Mouse (Mus musculus) heart, embryonic 14.5 days (tissue): ENCODE data around the gene Adamts7. TPM values are rescaled to one million over a fixed set of nuclear protein-coding genes. Genes with fewer than 3 reads are reported as not detected.

Experiments
- ATAC-seq: fragments of 200-750 bp; cut with Nextera tagmentation; 2 replicates; pipeline ENCODE4 v1.8.0; 2017; ENCODE audit warnings: low read depth, moderate TSS enrichment; ENCODE audit not compliant: insufficient number of reproducible peaks, insufficient read depth, low FRiP score
- H3K27ac ChIP-seq, 2 experiments: fragments of 200-500 bp in 1 of 2; fragments of 300-500 bp in 1 of 2; sonication (generic) in 1 of 2; replicated peaks in 1 of 2; 2 replicates each; pipeline ENCODE4 v1.5.1; 2012 to 2014; ENCODE audit warnings: low read depth in 2 of 2, low read length in 2 of 2, control low read depth in 1 of 2, mild to moderate bottlenecking in 1 of 2, mixed read lengths in 1 of 2; ENCODE audit not compliant: control insufficient read depth in 1 of 2, insufficient read depth in 1 of 2
- H3K27me3 ChIP-seq: fragments of 300-500 bp; sonication (generic); 2 replicates; pipeline ENCODE4 v1.6.1; 2014; ENCODE audit warnings: mild to moderate bottlenecking, low read length, control low read depth; ENCODE audit not compliant: control insufficient read depth, insufficient read depth
- H3K36me3 ChIP-seq: fragments of 300-500 bp; sonication (generic); 2 replicates; pipeline ENCODE4 v1.6.1; 2014; ENCODE audit warnings: mild to moderate bottlenecking, control low read depth, low read length, mixed read lengths; ENCODE audit not compliant: control insufficient read depth, insufficient read depth
- H3K4me1 ChIP-seq, 2 experiments: fragments of 200-500 bp in 1 of 2; fragments of 300-500 bp in 1 of 2; sonication (generic) in 1 of 2; 2 replicates each; pipeline ENCODE4 v1.6.1; 2012 to 2014; ENCODE audit warnings: low read length in 2 of 2, control low read depth in 1 of 2, mixed read lengths in 1 of 2; ENCODE audit not compliant: control insufficient read depth in 2 of 2, insufficient read depth in 2 of 2
- H3K4me2 ChIP-seq: fragments of 300-500 bp; sonication (generic); 2 replicates; pipeline ENCODE4 v1.6.1; 2014; ENCODE audit warnings: mild to moderate bottlenecking, low read length
- H3K4me3 ChIP-seq, 2 experiments: fragments of 200-500 bp in 1 of 2; fragments of 300-500 bp in 1 of 2; sonication (generic) in 1 of 2; 2 replicates each; pipeline ENCODE4 v1.5.1; 2012 to 2014; ENCODE audit warnings: low read length in 2 of 2, mild to moderate bottlenecking in 2 of 2, control low read depth in 1 of 2, low read depth in 1 of 2, moderate library complexity in 1 of 2; ENCODE audit not compliant: control insufficient read depth in 1 of 2, insufficient read depth in 1 of 2
- H3K9ac ChIP-seq: fragments of 300-500 bp; sonication (generic); 2 replicates; pipeline ENCODE4 v1.6.1; 2014; ENCODE audit warnings: mild to moderate bottlenecking, low read length
- H3K9me3 ChIP-seq: fragments of 300-500 bp; sonication (generic); 2 replicates; pipeline ENCODE4 v1.6.1; 2016; ENCODE audit warnings: low read length, control low read depth; ENCODE audit not compliant: control insufficient read depth
- WGBS: fragments of 180-500 bp; shearing (Covaris S2); extraction: QIAGEN DNeasy Blood & Tissue Kit; methylation state at CpG from one replicate; pipeline ENCODE4 v1.1.7; 2014; 5-methylcytosine and 5-hydroxymethylcytosine counted together
- polyA plus RNA-seq: library from polyadenylated mRNA; unstranded; fragments of >200 nt; fragmentation: Nextera tagmentation; extraction: Ambion mirVana; gene quantifications from 2 replicates; pipeline ENCODE4 v1.2.1, GENCODE M21; 2014

Gene Adamts7
- polyA plus RNA-seq, 1 experiment from 2014 or later = 8.8 TPM

DNA sequence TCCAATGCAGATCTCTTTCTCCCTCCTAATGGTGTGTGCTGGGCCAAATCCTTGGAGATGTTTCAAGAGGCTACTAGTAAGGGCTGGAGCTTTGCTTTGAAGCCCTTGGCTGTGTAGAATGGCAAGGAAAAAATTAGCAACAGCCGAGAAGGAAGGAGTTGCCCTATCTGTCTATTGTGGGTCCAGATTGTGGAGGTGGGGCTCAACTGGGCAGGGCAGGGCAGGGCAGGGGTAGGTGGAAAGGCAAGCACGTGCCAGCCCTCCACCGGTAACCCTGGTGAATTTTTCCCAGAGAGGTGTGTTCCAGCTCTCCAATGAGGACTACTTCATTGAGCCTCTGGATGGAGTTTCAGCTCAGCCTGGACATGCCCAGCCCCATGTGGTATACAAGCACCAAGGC is 10.5 kb downstream of the Adamts7 start:
- no peak overlapping the region for H3K4me3 ChIP-seq
- H3K27me3 ChIP-seq = no peaks in the 10 kb centered on the region
- H3K27ac ChIP-seq = no peak overlapping the region
- ATAC-seq = no peak
- 82% methylated on average over 3 of the region's 3 CpGs for WGBS
- no peak overlapping the region for H3K4me2 ChIP-seq
- H3K9me3 ChIP-seq = no peaks in the 10 kb centered on the region
- peaks cover 25% of the 10 kb centered on the region; the same call in 1 of the 2 replicates for H3K36me3 ChIP-seq
- H3K9ac ChIP-seq = no peak overlapping the region
- no peaks in the 10 kb centered on the region for H3K4me1 ChIP-seq

DNA sequence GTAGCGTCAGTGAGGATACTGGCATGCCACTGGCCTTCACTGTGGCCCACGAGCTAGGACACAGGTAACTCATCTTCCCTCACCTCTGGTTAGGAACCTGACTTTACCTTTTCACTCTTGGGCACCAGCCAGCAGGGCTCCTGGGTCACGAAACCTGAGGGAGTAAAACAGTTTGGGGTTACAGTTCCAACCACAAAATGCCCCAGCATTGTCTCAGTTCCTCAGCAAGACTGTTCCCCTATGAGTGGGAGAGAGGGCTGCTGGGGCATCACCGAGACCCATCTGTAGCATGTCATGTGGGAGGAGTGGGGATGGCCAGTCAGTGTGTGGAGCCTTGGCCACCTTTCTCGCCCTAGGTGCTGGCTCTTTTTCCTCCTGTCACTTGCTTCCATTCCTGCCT is 16.5 kb downstream of the Adamts7 start:
- Histone ChIP-seq H3K27ac (no peak overlapping the region), H3K4me2 (no peak overlapping the region), H3K4me3 (no peak overlapping the region), H3K4me1 (peaks cover 26 to 32% of the 10 kb centered on the region in 2 experiments), H3K27me3 (no peaks in the 10 kb centered on the region), H3K9me3 (no peaks in the 10 kb centered on the region), H3K9ac (no peak overlapping the region), H3K36me3 (peaks cover 35% of the 10 kb centered on the region)
- 90% methylated on average over 5 of the region's 5 CpGs for WGBS
- ATAC-seq = no peak

DNA sequence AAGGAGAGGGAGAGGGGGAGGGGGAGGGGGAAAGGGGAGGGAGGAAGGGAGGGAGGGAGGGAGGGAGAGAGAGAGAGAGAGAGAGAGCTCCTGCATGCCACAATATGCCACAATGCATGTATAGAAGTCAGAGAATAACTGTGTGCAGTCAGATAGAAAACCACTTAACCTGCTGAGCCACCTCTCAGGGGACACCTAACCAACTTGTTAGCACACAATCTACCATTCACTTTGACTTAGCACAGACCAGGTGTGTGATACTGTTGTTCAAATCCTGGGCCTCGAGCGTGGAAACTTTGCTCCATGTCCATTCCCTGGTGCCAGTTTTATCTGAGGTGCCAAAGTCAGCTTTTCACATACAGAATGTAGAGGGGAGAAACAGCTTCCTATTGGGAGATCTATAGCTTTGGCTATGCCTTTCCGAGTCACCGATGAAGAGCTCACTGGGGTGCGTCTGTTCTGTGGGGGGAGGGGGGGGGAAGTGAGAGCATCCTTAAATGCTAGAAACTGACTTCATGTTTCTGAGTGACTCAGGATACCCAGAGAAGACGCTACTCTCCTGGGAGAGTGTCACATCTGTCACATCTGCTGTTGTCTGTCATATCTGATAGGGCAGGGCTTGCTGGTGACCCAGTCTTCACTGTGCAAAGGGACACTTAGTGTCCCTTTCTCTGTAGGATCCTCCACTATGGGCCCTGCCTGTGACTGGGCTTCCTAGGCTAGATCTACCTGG is 19.0 kb downstream of the Adamts7 start:
- Histone ChIP-seq H3K9me3 (no peaks in the 10 kb centered on the region), H3K9ac (no peak overlapping the region), H3K27me3 (no peaks in the 10 kb centered on the region), H3K4me1 (peaks cover 46 to 49% of the 10 kb centered on the region in 2 experiments), H3K36me3 (peaks cover 21% of the 10 kb centered on the region), H3K4me3 (no peak overlapping the region), H3K4me2 (no peak overlapping the region), H3K27ac (peak overlapping the region in 1 of 2 experiments; percentile 71; a peak in 1 of 4 replicates)
- no peak for ATAC-seq
- WGBS = 78% methylated on average over 6 of the region's 6 CpGs

DNA sequence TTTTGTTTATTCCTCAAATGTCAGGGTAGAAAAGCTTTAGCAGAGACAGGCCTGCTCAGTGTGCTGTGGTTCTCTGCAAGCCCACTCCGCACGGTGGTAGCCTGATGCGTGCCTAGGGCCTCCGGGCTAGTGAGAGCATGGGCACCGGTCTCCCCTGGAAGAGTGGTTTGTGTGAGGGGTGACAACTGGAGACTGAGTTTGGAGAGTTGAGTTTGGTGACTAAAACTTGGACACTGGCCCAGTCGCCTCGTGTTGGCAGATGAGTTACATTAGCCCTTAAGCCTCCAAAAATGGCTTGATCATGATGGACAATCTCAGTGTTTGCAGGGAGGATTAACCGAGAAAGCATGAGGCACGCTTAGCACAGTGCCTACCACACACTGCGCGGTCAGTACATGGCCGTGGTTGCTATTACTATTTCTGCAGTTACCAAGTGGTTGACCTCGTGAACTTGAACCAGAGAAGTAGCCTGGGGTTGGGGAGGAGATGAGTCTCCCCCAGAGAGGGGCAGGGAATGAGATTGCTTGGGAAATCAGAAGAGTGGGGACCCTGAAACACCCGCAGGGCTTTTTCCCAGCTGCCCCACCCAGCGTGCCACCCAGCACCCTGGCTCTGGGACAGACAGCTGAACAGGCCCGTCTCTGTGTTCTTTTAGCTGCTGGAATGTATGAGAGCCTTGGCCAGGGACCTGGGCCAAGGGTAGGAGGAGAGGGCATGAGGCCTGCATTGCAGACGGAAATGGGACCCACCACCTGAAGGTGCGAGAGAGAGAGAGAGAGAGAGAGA is 20.0 kb downstream of the Adamts7 start:
- no peak for ATAC-seq
- peak overlapping the region; percentile 36 to 71 for H3K27ac ChIP-seq
- no peak overlapping the region for H3K4me2 ChIP-seq
- WGBS = 34% methylated on average over 18 of the region's 18 CpGs
- H3K9ac ChIP-seq = no peak overlapping the region
- no peak overlapping the region for H3K4me3 ChIP-seq
- peaks cover 49% of the 10 kb centered on the region in 2 experiments for H3K4me1 ChIP-seq
- no peaks in the 10 kb centered on the region for H3K27me3 ChIP-seq
- no peaks in the 10 kb centered on the region for H3K9me3 ChIP-seq
- peaks cover 16% of the 10 kb centered on the region for H3K36me3 ChIP-seq

DNA sequence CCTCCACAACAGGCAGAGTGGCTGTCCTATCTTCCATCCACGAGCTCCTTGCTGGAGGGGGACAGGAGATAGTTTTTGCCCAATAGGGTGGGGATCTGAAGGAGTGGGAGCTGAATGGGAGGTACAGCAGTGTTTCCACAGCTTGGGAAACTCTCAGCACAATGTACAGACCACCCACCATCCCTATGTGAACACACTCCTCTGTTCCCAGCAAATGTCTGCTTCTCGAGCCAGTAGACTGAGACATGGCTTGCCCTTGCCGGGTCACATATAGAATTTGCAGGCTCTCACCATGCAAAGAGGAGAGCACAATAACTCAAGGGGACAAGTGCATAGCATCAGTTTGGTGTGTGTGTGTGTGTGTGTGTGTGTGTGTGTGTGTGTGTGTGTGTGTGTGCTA is 20.7 kb downstream of the Adamts7 start:
- Histone ChIP-seq H3K4me1 (peaks cover 50 to 52% of the 10 kb centered on the region in 2 experiments), H3K36me3 (peaks cover 11% of the 10 kb centered on the region), H3K4me2 (peak overlapping the region; percentile 13; the same call in 1 of the 2 replicates), H3K27ac (peak overlapping the region in 1 of 2 experiments; percentile 71; a peak in 2 of 4 replicates), H3K9me3 (no peaks in the 10 kb centered on the region), H3K27me3 (no peaks in the 10 kb centered on the region), H3K4me3 (no peak overlapping the region), H3K9ac (no peak overlapping the region)
- no peak for ATAC-seq
- WGBS = 57% methylated on average over 3 of the region's 3 CpGs

DNA sequence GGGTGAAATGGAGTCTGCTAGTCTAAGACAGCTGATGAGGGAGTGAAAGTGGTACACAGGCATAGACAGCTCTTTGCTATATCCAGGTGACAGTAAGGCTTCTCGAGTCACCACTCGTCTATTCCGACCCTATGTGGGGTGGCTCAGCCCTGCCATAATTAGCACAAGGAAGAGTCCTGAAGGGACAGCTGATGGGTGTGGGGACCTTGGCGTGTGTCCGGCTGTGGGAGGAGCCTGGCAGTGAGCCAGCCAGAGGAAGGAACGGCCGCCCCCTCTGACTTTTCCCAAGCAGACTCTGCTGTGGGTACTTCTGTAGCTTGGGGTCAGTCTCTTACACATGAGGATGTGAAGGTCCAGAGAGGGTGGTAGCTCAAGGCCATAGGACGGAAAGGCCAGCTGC is 21.2 kb downstream of the Adamts7 start:
- Histone ChIP-seq H3K9me3 (no peaks in the 10 kb centered on the region), H3K36me3 (peaks cover 11% of the 10 kb centered on the region; the same call in 1 of the 2 replicates), H3K27ac (0 out of 4 replicates have a peak overlapping the region, but pooled peaks of 1 of the 2 experiments have one; percentile 71), H3K9ac (no peak overlapping the region), H3K4me2 (peak overlapping the region; percentile 13; the same call in 1 of the 2 replicates), H3K4me3 (no peak overlapping the region), H3K27me3 (no peaks in the 10 kb centered on the region), H3K4me1 (peaks cover 56 to 57% of the 10 kb centered on the region in 2 experiments)
- ATAC-seq = 0 out of 2 replicates have a peak, but pooled peaks have one; percentile 29
- 21% methylated on average over 8 of the region's 8 CpGs for WGBS

DNA sequence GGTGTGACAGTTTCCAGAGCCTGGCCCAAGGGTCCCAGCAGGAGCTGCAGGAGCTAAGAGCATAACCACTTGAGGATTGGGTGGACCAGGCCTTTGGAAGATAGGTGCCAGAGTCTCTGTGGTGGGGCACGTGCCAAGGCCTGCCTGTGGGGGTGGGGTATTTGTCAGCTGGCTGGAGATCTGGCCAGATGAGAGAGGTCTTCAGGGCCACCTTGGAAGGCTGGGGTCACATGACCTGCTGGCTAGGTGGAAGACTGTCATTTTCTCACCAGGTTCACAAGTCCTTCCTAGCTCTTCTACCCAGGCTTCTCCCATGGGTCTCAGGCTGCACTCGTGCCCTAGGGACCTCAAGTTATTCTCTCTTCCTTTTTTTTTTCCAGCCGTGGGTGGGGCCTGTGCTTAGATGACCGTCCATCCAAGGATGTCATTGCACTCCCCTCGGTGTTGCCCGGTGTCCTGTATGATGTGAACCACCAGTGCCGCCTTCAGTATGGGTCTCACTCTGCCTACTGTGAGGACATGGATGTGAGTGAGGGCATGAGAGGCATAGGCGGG is 22.6 kb downstream of the Adamts7 start:
- Histone ChIP-seq H3K4me1 (peaks cover 63 to 67% of the 10 kb centered on the region in 2 experiments), H3K9me3 (no peaks in the 10 kb centered on the region), H3K36me3 (0 out of 2 replicates have a peak, but pooled peaks cover 3% of the 10 kb centered on the region), H3K4me2 (no peak overlapping the region), H3K27me3 (no peaks in the 10 kb centered on the region), H3K27ac (no peak overlapping the region), H3K4me3 (no peak overlapping the region), H3K9ac (no peak overlapping the region)
- WGBS = 84% methylated on average over 8 of the region's 8 CpGs
- no peak for ATAC-seq
